Mouse (Mus musculus) cerebellum, postnatal 36 days (tissue): Measurements from ENCODE around the gene Tnni3.
A peak's percentile ranks its signal among the peaks of the same experiment; 100 is the strongest.

Experiments
- DNase-seq, 2 experiments: peaks; one replicate each; pipeline ENCODE4 v3.0.0; 2021 to 2022; ENCODE audit warnings: mixed read lengths in 2 of 2

Tnni3 gene

GRCm38 (mm10) chr7:4496468-4496867 is 27.6 kb downstream of the Tnni3 start:
- DNase-seq = no peak

GRCm38 (mm10) chr7:4493991-4494390 is 30.0 kb downstream of the Tnni3 start:
- no peak for DNase-seq

- DNase-seq = peak in 1 of 2 experiments; percentile 18
These were observed 31.5 kb downstream of the Tnni3 start for GRCm38 (mm10) chr7:4492284-4493224.

GRCm38 (mm10) chr7:4491308-4491707 is 32.7 kb downstream of the Tnni3 start:
- DNase-seq = no peak

DNA sequence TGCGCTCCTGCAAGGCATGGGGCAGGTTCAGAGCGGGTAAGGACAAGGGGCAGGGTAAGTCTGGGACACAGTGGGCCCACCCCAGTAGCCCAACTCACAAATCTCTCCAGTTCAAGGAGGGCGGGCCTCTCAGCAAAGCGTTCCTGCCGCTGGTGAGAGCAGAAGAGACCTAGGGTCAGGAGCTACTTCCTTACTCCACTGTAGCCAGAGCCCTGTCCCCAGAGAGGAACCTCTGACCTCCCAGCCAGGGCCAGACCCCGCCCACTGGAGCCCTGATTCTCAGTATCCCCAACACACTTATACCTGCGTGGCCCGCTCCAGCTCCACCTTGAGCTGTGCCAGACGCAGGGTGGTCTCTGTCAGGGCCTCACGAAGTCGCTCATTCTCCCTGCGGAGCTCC is 41.7 kb downstream of the Tnni3 start:
- no peak for DNase-seq

- peak; percentile 54 to 60 for DNase-seq
These were observed 44.4 kb downstream of the Tnni3 start for GRCm38 (mm10) chr7:4479674-4480073.

DNA sequence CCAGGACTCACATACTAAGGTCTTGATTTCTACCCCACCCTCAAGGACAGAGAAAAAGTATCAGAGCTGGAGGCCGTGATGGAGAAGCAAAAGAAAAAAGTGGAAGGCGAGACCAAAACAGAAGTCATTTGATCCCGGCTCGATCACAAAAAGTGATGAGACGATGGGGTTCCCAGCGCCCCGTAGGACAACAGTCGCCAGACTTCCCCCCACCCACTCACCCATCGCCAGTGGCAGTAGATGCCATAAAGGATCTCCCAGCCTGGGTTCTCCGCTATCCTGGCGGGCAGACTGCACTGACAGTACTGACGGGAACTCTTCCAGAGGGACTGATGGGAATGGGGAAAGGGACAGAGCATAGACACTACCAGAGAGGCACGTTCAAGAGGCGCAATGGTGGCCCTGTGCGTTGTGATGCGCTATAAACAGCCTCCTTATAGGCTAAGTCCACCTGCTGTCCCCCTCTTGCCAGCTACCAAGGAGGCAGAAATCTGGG is 45.2 kb downstream of the Tnni3 start:
- DNase-seq = no peak

DNA sequence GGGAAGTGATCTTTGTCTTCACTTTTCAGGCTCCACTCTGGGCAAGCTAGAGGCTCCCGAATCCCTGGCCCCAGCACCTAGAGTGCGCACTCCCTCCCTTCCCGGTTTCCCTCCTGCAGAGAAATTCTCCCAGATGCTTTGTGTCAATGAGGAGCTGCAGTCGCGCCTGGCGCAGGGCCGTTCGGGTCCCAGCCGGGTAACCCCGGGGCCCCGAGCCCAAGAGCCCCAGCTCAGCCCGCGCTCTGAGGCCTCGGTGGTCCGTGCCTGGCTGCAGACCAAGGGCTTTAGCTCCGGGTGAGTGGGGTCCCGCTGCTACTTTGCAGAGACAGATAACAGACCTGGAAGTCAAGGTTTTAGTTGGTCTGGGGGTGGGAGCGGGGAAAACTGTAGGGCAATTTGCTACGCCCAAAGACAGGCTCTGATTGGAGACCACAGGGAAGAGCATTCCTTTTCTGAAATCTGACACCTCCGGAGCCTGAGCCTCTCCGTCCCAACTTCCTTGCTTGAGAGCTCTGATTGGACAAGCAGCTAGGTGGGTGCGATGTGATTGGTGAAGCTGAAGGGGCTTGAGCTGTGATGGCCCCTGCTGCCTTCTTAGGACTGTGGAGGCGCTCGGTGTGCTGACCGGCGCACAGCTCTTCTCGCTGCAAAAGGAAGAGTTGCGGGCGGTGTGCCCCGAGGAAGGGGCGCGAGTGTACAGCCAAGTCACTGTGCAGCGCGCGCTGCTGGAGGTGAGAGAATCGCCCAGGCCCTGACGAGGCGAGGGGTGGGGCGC is 45.8 kb downstream of the Tnni3 start:
- peak; percentile 71 to 74 for DNase-seq

DNA sequence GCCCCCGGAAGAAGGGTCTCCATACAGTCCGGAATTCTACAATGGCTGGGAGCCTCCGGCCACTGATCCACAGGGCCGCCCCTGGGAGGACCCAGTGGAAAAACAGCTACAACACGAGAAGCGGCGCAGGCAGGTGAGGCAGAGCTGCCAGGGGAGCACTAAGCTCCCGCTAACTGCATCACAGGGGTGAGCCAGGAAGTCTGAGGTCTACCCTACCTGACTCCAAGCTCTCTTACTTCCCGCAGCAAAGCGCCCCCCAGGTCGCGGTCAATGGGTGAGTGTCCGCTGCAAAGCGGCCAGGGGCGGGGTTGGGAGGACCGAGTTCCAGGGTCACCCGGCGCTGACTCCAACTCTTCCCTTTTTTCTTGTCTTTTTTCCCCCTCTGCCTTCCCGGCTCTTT is 50.1 kb downstream of the Tnni3 start:
- DNase-seq = no peak

- DNase-seq = peak; percentile 78 to 79
These were observed 52.9 kb downstream of the Tnni3 start for GRCm38 (mm10) chr7:4471179-4471555.

DNA sequence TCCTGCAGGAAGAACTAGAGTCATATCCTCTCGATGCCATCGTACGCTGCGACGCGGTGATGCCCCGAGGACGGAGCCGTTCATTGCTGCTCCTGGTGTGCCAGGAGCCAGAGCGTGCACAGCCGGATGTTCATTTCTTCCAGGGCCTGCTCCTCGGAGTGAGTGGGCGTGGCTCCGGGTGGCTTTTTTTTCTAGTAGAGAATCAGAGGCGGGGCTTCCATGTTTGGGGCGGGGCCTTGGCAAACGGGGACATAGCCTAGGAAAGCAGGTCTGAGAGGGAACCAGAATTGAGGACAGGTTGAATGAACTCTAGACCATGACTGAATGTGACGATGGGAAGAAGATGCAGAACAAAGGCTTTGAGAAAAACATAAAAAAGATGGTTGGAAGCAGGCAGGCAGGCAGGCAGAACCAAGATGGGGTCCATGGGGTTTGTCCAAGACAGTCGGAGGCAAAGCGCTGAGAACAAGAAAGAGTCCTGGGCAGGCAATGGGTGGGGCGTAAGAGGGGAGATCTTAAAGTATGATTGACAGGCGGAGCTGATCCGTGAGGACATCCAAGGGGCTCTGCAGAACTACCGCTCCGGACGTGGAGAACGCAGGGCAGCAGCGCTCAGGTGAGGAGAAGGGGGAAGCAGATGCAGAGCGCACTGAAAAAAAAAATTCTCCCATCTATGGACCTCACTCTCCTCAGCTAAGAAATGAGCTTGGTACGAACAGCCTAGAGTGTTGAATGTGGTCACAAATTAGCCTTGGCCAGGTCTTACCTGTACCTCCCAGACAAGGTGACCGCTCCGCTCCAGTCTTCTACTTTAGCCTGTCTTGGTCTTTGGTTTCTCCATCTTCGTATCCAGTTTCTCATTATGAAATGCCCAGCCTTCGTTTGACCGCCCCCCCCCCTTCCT is 53.5 kb downstream of the Tnni3 start:
- DNase-seq = peak; percentile 49 to 54
